Mouse (Mus musculus) limb, embryonic 11.5 days (tissue): ENCODE data around the gene Wdr93. TPM values are rescaled to one million over a fixed set of nuclear protein-coding genes. Genes with fewer than 3 reads are reported as not detected.

Source experiments
- ATAC-seq: fragments of 200-750 bp; cut with Nextera tagmentation; 2 replicates; pipeline ENCODE4 v1.8.0; 2017; ENCODE audit warnings: low read depth; ENCODE audit not compliant: insufficient number of reproducible peaks, low FRiP score, low TSS enrichment
- DNase-seq: peaks from one replicate; pipeline ENCODE4 v3.0.0-alpha.2; 2015; ENCODE audit warnings: low spot score
- H3K27ac ChIP-seq: fragments of 300-500 bp; sonication (generic); replicated peaks from 2 replicates; pipeline ENCODE4 v1.5.1; 2014; ENCODE audit warnings: low read depth, mild to moderate bottlenecking, low read length
- H3K27me3 ChIP-seq: fragments of 300-500 bp; sonication (generic); 2 replicates; pipeline ENCODE4 v1.6.1; 2014; ENCODE audit warnings: mild to moderate bottlenecking, low read length, mixed read lengths; ENCODE audit not compliant: control insufficient read depth, insufficient read depth
- H3K36me3 ChIP-seq: fragments of 300-500 bp; sonication (generic); 2 replicates; pipeline ENCODE4 v1.6.1; 2014; ENCODE audit warnings: mild to moderate bottlenecking, low read length, moderate library complexity, mixed read lengths; ENCODE audit not compliant: control insufficient read depth, insufficient read depth
- H3K4me1 ChIP-seq: fragments of 300-500 bp; sonication (generic); 2 replicates; pipeline ENCODE4 v1.6.1; 2014; ENCODE audit warnings: low read length, mixed read lengths; ENCODE audit not compliant: control insufficient read depth, insufficient read depth
- H3K4me2 ChIP-seq: fragments of 300-500 bp; sonication (generic); 2 replicates; pipeline ENCODE4 v1.6.1; 2014; ENCODE audit warnings: low read depth, mild to moderate bottlenecking, moderate library complexity; ENCODE audit not compliant: severe bottlenecking
- H3K4me3 ChIP-seq: fragments of 300-500 bp; sonication (generic); 2 replicates; pipeline ENCODE4 v1.5.1; 2014; ENCODE audit warnings: low read depth, low read length
- H3K9ac ChIP-seq: fragments of 300-500 bp; sonication (generic); 2 replicates; pipeline ENCODE4 v1.6.1; 2014; ENCODE audit warnings: mild to moderate bottlenecking, low read length
- H3K9me3 ChIP-seq: fragments of 300-500 bp; sonication (generic); 2 replicates; pipeline ENCODE4 v1.6.1; 2016; ENCODE audit warnings: low read length; ENCODE audit not compliant: control insufficient read depth
- WGBS: fragments of 180-500 bp; shearing (Covaris S2); extraction: QIAGEN DNeasy Blood & Tissue Kit; methylation state at CpG from one replicate; pipeline ENCODE4 v1.1.7; 2014; 5-methylcytosine and 5-hydroxymethylcytosine counted together
- polyA plus RNA-seq: library from polyadenylated mRNA; unstranded; fragments of >200 nt; fragmentation: Nextera tagmentation; extraction: Ambion mirVana; gene quantifications from 2 replicates; pipeline ENCODE4 v1.2.1, GENCODE M21; 2014

Gene Wdr93
- polyA plus RNA-seq, 1 experiment from 2014 or later: 0.07 TPM

DNA sequence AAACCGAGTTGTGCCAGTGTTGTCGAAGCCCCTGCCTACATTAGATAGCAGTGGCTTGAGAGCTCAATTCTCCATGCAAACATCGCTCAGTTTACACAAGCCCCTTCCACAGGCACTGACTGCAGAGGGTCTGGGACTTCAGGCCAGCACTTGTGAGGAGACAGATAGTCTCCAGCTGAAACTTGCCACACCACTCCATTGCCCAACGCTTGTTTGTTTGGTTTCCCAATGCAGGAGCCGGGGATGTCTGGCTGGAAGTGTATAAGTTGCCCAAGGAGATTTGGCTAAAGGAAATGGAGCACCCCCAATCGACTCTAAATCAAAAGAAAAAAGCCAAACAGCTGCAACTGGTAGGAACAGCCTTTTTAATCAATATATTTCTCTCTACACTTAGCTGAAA lies 15.2 kb downstream of the Wdr93 start:
- no peaks in the 10 kb centered on the region for H3K27me3 ChIP-seq
- DNase-seq (no peak), ATAC-seq (no peak)
- no peaks in the 10 kb centered on the region for H3K36me3 ChIP-seq
- no peak overlapping the region for H3K4me2 ChIP-seq
- no peaks in the 10 kb centered on the region for H3K4me1 ChIP-seq
- WGBS: 69% methylated on average over 6 of the region's 6 CpGs
- no peak overlapping the region for H3K27ac ChIP-seq
- no peak overlapping the region for H3K9ac ChIP-seq
- H3K9me3 ChIP-seq: no peaks in the 10 kb centered on the region
- H3K4me3 ChIP-seq: no peak overlapping the region

DNA sequence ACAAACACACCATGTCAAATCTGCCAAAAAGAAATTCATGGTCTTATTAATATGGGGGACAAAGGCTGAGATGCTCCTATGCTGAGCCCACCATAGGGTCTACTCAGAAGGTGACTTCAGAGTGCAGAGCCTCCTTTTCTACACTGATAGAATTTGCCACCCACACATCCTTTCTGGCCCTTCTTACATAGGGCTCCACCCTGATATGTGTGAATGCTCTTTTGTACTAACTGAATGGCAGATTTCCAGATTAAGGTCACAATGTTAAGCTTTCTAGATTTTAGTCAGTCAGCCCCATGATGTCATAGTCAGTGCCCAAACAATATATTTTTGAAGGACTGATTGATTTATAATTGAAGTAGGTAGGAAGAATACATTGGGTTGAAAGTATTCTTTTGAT lies 16.8 kb downstream of the Wdr93 start:
- Histone ChIP-seq H3K9ac (no peak overlapping the region), H3K4me1 (no peaks in the 10 kb centered on the region), H3K27me3 (no peaks in the 10 kb centered on the region), H3K4me2 (no peak overlapping the region), H3K36me3 (no peaks in the 10 kb centered on the region), H3K27ac (no peak overlapping the region), H3K4me3 (no peak overlapping the region), H3K9me3 (no peaks in the 10 kb centered on the region)
- ATAC-seq: no peak
- no peak for DNase-seq

DNA sequence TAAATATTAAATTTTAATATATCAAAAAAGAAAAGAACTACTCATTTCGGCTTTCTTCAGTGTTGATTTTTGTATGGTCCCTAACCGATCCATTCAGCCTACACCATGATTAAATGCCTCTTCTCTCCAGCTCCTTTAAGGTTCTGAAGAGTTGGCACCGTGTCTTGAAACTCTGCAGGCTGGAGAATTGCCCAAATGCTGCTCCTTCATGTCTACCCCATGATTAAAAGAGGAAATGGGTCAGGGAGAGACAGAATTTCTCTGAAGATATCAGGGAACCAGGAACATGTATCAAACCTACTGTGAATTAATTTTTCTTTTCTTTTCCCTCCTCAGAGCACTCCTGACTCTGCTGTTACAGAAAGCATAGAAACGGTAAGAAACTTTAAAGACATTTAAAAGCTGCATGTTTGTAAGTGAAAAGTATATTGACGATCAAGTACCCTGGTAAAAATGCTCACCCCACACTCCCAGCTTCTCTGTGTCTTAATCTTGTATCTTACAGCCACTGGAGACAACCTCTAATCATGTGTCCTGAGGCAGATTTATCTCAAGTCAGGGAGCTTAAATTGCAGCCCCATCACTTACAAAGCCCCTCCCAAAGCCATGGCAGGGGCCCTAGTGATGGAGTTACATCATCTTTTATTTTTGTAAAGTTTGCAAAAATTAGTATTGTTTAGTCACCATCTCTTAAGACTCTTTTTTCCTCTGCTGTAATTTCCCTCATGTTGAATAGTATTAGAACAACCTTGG lies 18.3 kb downstream of the Wdr93 start:
- no peak overlapping the region for H3K4me2 ChIP-seq
- no peaks in the 10 kb centered on the region for H3K9me3 ChIP-seq
- 83% methylated on average over 5 of the region's 5 CpGs for WGBS
- H3K27me3 ChIP-seq: no peaks in the 10 kb centered on the region
- ATAC-seq (no peak), DNase-seq (no peak)
- H3K27ac ChIP-seq: no peak overlapping the region
- H3K4me3 ChIP-seq: no peak overlapping the region
- H3K36me3 ChIP-seq: no peaks in the 10 kb centered on the region
- no peaks in the 10 kb centered on the region for H3K4me1 ChIP-seq
- no peak overlapping the region for H3K9ac ChIP-seq

DNA sequence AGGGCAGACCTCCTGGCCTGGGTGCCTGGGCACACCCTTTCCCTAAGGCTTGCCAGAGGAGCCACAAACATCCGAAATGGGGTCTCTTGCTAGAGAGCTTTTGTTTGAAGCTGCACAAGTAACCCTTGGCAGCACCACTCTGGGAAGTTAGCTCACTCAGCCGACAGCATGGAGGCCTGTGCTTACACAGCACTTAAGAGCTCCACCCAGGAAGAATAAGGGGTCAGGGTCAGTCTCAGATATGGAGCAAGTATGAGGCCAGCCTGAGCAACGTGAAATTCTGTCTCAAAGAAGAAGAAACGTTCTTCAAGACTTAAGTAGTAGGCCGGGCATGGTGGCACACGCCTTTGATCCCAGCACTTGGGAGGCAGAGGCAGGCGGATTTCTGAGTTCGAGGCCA lies 19.1 kb downstream of the Wdr93 start:
- ATAC-seq: no peak
- WGBS: 71% methylated on average over 8 of the region's 8 CpGs

DNA sequence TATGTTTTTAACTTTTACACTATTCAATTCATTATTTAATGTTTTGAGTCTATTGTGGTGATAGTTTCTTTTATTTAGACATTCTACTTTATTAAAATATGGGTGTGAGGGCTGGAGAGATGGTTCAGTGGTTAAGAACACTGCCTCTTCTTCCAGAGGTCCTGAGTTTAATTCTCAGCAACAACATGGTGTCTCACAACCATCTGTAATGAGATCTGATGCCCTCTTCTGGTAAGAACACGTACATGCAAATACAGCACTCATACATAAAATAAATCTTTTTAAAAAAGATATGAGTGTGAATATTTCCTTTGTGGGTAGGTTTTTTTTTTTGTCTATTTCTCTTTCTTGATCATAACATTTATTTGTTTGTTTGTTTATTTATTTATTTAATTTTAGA lies 23.0 kb downstream of the Wdr93 start:
- H3K36me3 ChIP-seq: no peaks in the 10 kb centered on the region
- 40% methylated on average over 1 of the region's 1 CpGs for WGBS
- no peak overlapping the region for H3K27ac ChIP-seq
- ATAC-seq (no peak), DNase-seq (no peak)
- no peaks in the 10 kb centered on the region for H3K9me3 ChIP-seq
- no peak overlapping the region for H3K4me3 ChIP-seq
- no peaks in the 10 kb centered on the region for H3K27me3 ChIP-seq
- H3K9ac ChIP-seq: no peak overlapping the region
- H3K4me1 ChIP-seq: no peaks in the 10 kb centered on the region
- no peak overlapping the region for H3K4me2 ChIP-seq

More for the DNA sequence above, 19.1 kb downstream of the Wdr93 start:
- no peak overlapping the region for H3K4me3 ChIP-seq
- H3K27ac ChIP-seq: no peak overlapping the region
- H3K4me1 ChIP-seq: no peaks in the 10 kb centered on the region
- no peaks in the 10 kb centered on the region for H3K36me3 ChIP-seq
- H3K27me3 ChIP-seq: no peaks in the 10 kb centered on the region
- no peak for DNase-seq
- H3K9ac ChIP-seq: no peak overlapping the region
- no peaks in the 10 kb centered on the region for H3K9me3 ChIP-seq
- H3K4me2 ChIP-seq: no peak overlapping the region

DNA sequence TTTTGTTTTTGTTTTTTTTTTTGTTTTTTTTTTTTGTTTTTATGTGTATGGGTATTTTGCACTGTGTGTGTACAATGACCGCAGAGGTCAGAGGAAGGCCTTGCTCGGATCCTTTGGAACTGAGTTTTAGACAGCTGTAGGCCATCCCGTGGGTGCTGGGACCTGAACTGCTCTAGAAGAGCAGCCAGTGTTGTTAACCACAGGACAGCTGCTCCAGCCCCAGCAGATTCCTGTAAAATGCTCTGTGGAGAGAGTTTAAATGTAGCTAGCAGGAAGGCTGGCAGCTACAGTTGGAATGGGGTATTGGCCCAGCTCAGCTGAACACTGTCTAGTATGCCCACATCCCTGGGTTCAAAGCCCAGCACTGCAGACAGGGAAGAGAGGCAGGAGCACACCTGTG lies 26.7 kb downstream of the Wdr93 start:
- H3K4me3 ChIP-seq: no peak overlapping the region
- no peak for DNase-seq
- no peak overlapping the region for H3K4me2 ChIP-seq
- H3K27ac ChIP-seq: no peak overlapping the region
- no peak for ATAC-seq
- H3K4me1 ChIP-seq: no peaks in the 10 kb centered on the region
- no peaks in the 10 kb centered on the region for H3K36me3 ChIP-seq
- no peaks in the 10 kb centered on the region for H3K27me3 ChIP-seq
- H3K9ac ChIP-seq: no peak overlapping the region
- 86% methylated on average over 3 of the region's 3 CpGs for WGBS
- no peaks in the 10 kb centered on the region for H3K9me3 ChIP-seq

DNA sequence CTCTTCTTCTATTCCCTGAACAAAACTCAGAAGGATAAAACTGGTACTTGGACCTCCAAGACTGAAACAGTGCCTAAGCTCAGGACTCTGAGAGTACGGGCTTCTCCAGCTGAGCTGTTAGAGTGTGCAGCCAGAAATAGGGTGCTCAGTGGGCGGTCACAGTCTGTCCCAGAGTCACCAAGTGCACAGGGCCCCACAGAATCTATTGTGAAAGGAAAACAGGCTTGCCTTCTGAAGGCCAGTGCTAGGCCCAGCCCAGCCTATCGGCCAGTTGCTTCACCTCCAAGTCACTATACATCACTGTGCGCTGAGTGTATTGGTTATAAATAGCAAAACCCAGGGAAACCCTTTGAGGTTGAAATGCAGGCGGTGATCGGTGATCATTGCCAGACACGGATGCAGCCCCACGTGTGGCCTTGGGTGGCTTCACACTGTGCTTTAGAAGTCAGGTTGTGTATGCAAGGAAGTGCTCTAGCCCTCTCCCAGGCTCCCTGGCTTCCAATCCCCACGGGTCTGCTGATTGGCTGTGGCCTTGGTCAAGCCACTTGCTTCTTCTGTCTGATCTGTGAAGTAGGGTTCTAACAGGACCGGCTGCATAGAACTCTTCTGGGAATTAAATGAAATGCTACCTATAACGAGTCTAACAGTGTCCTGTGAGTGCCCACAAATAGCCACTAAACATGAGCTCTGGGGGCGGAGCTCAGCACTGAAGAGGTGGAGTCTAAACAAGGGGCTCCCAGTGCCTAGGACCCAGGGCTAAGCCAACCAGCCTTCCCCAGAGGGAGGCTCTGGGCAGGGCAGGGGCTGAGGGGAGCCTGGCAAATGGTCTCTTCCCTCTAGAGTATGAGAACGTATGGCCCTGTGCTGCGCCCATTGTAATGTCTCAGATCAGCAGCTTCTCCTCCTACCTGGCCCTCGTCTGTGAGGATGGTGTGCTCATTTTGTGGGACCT lies 28.9 kb downstream of the Wdr93 start:
- DNase-seq (no peak), ATAC-seq (no peak)
- Histone ChIP-seq H3K27me3 (no peaks in the 10 kb centered on the region), H3K36me3 (no peaks in the 10 kb centered on the region), H3K4me3 (no peak overlapping the region), H3K9ac (no peak overlapping the region), H3K4me2 (no peak overlapping the region), H3K9me3 (no peaks in the 10 kb centered on the region), H3K27ac (no peak overlapping the region), H3K4me1 (no peaks in the 10 kb centered on the region)
- WGBS: 30% methylated on average over 15 of the region's 15 CpGs

DNA sequence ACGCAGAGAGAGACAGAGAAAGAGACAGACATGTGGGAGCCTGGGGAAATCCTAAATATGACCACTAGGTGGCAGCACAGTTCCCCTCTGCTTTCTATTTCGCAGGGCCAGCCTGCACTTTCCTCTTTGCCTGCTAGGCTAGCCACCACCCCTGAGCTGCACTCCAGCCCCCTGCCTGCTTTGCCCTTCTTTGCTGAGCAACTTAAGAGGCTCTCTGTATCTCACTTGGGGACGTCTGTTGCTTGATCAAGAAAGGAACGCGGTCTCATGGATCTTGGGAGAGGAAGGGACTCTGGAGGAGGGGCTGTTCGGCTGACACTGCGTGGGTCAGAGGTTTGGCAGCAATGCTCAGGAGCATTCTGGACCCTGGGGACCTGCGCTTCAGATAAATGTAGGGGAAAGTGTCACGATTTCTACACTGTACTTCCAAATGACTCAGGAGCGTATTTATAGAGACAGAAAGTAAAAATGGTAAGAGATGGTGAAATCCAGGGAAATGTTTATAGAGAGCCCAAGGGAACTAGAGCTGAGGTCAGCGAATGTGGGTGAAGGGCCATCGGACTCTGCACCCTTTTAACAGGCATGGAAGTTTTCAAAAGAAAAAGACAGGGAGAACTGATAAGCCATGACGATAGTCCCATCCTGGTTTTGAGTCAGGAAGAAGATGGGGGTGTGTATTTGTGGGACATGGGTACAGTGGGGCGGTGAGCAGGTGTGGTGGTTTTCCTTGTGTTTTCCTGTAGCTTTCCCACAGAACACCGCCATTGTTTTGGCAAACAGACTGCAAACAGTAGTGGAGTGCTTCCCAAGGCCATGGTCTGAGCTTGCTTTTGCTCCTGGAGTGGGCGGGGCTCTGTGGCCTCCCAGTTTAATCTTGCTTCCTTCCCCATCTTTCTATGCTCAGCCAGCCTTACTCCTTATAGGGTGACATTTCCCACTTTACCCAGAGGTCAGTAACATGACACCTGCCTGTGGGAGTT lies 38.0 kb downstream of the Wdr93 start:
- no peak overlapping the region for H3K27ac ChIP-seq
- DNase-seq: peak; percentile 87
- H3K4me1 ChIP-seq: 0 out of 2 replicates have a peak, but pooled peaks cover 6% of the 10 kb centered on the region
- no peak overlapping the region for H3K4me3 ChIP-seq
- 0 out of 2 replicates have a peak, but pooled peaks have one; percentile 26 for ATAC-seq
- H3K4me2 ChIP-seq: peak overlapping the region; percentile 18; the same call in 1 of the 2 replicates
- H3K36me3 ChIP-seq: no peaks in the 10 kb centered on the region
- H3K27me3 ChIP-seq: no peaks in the 10 kb centered on the region
- H3K9me3 ChIP-seq: no peaks in the 10 kb centered on the region
- no peak overlapping the region for H3K9ac ChIP-seq
- WGBS: 30% methylated on average over 16 of the region's 16 CpGs
